Mouse (Mus musculus): ENCODE data around the gene Radil.

The Radil gene

DNA sequence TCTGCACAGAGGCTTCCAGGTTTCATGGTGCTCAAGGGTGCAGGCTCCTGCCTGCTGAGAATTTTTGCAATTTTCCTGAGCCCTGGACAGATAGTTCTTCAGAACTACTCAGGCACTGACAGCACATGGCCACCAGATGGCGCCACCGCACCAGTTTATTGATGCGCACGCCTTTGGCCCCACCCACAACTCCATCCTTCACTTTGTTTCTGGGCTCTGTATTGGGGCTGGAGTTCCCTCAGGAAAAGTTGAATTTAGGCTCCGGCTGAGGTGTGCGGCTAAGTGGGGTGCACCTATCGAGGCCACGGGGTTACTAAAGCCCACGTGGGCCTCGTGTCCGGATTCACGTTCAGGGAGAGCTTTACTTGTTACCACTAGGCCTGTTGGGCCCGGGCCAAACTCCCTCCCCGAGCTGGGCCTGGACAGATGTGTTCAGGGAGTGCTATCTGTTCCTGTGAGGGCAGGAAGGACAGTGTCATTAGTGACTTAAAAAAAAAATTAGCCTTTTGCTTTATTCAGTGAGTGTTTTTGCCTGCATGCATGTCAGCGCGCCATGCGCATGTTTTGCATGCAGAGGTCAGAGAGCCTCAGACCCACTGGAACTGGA lies 72.0 kb downstream of the Radil start:
- peak; percentile 34 to 68 for DNase-seq

DNA sequence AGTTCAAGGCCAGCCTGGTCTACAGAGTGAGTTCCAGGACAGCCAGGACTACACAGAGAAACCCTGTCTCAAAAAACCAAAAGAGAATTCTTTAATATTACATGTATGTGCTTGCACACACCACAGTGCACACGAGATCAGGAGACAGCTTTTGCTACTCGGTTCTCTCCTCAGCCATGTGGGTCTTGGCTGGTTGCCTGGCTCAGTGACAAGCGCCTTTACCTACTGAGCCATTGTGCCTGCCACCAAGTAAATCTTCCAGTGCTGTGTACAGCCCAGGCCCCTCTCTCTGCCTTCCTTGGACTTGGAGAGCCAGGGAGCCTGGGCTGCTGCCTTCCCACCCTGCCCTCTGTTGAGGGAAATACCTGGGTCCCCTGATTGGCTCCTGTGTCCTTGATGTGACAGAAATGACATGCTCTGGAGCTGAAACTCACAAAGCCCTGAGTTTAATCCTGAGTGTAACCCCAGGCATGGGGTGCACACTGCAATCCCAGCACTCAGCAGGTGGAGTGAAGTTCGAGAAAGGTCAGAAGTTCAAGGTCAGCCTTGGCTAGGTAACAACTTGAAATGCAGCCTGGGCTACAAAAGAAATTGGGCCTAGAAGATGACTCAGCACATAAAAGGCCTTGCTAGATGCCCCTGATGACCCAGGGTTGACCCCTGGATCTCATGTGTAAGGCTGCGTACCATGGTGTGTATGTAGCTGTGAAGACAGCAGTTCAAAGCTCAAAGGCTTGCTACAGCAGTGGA lies 72.9 kb downstream of the Radil start:
- no peak for DNase-seq

DNA sequence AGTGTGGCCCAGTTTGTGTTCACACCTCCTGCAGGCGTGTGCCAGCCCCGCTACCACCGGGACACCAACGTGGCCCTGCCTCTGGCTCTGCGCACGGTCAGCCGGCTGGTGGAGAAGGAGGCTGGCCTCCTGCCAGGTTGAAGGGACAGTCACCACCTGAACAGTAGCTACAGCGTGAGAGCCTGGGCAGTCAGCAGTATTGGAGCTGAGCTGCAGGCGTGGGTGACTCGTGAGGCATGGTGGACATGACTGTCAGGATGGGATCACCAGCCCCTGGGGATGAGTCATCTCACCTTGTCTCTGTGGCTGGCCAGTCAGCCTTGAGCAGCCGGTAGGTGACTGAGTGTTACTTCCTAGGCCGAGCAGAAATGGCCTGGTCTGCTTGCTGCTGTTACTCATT lies 73.6 kb downstream of the Radil start:
- DNase-seq, result no peak

DNA sequence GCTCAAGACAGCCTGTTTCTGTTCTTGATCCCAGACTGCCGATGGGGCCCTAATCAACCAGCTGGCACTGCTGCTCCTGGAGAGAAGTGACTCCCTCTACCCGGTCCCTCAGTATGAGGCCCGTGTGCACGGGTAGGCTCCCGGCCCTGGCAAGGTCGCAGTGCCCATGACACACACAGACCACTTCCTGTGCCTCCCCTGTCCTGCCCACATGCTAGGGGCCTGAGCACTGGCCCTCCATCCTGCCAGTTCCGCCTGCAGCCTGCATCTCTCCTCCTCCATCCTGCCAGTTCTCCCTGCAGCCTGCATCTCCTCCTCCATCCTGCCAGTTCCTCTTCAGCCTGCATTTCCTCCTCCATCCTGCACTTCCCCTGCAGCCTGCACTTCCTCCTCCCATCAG lies 75.2 kb downstream of the Radil start:
- DNase-seq, result no peak

DNA sequence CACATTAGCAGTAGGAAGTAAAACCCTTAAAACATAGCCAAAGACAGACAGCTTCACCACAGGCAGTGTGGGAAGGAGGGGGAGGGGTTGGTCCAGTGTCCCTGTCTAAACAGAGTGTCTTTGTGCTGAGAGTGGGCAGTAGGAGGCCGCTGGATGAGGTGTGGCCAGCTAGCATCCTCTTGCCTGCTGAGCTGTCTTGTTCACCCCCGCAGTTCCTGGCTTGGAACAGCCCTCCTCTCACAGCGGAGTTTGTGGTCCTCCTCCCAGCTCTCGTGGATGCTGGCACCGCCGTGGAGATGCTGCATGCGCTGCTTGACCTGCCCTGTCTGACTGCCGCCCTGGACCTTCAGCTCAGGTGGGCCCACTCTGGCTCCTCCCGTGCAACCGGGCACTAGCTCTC lies 77.2 kb downstream of the Radil start:
- DNase-seq, result no peak

DNA sequence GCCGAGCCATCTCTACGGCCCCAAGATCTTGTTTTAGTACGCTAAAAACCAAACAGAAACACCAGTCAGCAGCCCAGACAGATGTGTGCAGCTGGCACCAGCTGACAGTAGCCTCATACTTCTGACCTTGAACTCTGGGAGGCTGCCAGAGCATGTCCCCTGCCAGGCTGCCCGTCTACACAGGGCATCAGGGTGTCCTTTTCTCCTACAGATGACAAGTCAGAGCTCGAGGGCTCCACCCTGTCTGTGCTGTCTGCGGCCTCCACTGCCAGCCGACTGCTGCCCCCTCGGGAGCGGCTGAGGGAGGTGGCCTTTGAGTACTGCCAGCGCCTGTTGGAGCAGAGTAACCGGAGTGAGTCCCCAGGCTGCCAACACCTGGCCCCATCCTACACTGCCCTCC lies 81.1 kb downstream of the Radil start:
- no peak for DNase-seq

DNA sequence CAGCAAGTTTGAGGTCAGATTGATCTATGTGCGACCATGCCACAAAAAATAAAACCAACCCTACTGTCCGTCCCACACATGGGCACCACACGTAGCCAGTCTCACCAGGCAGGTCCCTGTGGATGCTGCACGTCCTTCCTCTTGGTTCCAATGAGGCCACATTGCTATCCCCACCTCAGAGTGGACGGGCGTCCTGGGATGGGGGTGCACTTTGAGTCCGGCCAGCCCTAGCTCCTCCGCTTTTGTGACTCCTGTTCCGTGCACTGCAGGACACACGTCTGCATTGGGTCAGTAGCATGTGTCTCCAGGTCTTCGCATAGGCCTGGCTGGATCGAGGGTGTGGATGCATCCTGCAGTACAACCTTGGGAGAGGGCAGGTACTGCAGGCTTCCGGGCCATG lies 82.5 kb downstream of the Radil start:
- no peak for DNase-seq

DNA sequence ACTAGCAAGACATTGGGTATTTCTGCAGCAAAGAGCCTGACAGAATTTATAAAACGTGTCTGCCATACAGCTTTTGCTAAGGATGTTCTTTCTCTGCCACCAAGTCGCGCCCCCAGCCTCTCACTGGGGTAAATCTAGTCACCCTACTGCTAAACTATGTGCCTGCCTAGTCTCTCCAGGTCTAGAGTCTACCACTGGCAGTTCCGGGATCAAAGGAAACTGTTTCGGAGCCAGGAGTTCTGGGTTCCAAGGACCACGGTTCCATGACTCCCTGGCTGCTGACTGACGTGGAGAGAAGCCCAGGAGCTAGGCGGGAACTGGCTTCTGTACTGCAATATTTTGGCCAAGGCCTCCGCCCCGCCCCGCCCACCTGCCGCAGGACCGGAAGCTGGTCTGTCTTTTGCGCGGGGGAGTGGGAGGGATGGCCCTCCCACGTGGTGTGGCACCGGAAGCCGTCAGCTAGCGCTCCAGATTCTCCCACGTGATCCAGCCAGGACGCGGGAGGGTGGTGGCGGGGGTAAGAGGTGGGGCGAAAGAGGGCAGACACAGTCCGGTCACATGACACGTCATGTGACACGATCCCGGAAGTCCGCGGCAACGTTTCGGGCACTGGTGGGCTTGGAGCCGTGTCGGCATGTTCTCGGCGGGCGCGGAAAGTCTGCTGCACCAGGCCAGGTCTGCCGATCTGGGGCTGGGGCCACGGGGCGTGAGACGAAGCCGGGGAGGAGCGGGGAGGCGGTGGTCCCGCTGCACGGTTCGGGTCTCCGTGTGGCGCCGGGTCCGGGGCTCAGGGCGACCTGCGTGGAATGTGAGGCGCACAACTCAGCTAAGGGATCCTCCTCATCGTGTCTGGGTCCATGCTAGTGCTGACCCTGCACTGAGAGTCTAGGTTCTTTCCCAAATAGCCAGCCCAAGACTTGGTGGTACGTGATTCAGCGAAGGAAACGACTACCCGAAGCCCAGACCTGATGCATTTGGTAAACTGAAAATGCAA lies 87.1 kb downstream of the Radil start, which contains the start of gene Ap5z1:
Gene Ap5z1, plus strand, starts transcription at position 484 of the 994 bp plus-strand sequence.
- peak; percentile 84 to 92 for DNase-seq

DNA sequence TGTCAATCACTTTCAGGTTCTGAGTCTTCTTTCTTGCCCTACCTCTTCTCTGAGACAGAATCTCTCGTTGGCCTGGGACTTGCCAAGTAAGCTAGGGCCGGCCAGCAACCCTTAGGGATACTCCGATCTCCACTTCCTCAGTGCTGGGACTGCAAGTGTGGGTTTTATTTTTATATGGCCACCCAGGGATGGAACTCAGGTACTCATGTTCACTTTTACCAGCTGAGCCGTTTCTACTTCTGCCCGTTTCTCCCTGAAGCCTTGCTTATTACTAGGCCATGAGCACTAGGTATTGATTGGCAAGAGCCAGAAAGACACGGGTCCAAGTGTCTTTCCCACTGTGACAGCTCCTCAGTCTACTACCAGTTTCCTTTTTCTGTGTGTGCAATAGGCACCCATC lies 87.9 kb downstream of the Radil start:
- no peak for DNase-seq

DNA sequence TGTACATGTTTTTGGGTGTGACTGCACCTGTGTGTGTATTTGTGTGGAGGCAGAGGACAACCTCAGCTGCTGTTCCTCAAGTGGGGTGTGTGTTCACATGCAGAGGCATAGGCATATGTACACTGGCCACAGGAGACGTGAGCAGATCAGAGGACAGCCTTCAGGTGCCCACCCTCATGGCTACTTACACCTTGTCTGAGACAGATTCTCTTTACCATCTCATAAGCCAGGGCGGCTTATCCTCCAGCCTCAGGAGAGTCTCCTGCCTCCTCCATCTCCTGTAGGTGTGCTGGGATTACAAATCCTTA lies 88.3 kb downstream of the Radil start:
- no peak for DNase-seq

DNA sequence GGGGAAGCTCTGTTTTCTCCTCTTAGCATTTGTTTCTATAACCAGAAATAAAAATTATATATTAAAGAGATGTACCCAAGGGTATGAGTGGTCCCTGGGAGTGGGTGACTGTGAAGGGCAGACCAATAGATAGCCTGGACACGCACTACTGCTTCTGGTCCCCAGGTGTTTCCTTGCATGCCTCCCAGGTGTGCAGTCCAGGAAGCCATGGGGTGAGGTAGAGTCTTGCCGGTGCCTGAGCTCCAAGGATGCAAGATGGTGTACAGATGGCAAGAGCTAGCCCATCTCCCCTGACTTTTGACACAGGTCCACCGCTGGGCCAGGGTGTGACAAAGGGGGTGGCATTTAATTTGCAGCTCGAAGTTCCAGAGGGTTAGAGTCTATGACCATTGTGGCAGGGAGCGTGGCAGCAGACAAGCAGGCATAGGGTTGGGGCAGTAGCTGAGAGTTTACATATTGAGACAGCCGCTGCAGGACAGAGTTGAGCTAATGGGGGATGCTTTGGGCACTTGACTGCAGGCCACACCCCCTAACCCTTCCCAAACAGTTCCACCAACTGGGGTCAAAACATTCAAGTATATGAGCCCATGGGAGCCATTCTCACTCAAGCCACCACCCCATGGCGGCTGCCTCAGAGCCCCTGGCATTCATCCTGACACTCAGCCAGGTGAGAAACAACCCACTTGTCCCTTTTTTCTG lies 88.8 kb downstream of the Radil start:
- no peak for DNase-seq

DNA sequence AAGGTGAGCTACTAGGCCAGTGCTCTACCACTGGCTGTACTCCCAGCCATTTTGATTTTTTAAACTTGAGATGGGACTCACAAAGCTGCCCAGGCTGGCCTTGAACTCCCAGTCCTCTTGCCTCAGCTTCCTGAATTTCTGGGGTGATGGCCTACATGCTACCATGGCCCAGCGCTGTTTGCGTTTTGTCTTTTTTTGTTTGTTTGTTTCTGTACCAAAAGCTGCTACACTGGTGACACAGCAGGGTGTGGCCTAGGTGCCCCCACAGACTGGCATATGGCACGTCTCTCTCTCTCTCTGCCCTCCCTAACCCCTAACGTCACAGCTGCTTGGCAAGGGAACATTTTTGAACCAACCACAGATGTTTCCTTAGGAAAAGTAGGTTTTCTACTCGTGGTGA lies 91.1 kb downstream of the Radil start:
- DNase-seq, result no peak

DNA sequence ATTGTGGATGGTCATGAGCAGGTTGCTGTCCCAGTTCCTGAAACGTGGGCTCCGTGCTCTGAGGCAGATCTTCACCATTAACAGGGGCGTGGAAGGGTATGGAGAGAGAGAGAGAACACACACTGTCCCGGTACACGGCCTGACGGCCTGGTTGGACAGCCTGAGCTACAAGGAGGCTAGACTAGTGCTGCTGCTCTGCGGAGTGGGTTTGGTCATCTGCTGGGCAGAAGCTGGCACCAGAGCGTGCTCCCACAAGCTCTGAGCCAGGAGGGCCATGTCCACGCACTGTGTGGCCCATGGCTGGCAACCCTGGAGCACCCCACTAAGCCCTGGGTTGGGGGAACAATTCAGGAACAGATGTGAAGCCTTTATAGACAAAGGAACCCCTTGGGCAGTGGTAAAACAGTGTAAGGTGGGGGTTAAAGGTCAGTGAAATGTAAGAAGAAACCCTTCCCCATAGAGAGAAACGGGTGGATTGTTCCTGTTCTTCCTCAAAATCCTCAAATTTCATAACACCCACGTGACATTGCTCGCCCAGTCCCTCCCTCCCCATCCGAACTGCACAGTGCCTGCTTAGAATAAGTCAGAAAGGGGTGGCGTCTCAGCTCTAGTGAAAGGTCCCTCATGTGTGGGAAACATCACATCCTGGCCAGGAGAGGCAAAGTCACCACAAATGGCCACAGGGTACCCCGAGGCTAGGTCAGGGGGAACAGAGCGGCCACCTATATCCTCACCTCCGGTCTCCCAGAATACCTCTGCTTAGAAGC lies 91.9 kb downstream of the Radil start:
- DNase-seq, result no peak

DNA sequence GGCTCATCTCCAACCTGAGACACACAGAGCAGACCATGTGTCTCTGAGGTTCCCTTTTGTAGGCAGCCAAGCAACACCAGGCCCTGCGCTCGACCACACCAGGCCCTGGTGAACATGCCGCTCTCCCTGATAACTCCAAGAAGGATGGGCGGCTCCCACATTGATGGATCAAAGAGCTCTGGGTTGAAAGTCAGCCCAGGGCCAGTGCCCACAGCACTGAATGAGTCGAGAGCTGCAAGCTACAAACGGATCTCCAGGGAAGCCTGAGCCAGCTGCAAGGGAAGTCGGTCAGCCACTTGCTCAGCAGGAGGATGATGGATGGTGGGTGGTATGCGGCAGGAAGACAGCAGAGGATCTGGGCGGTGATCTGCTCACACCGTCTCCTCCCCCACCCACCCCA lies 93.6 kb downstream of the Radil start:
- DNase-seq, result no peak

DNA sequence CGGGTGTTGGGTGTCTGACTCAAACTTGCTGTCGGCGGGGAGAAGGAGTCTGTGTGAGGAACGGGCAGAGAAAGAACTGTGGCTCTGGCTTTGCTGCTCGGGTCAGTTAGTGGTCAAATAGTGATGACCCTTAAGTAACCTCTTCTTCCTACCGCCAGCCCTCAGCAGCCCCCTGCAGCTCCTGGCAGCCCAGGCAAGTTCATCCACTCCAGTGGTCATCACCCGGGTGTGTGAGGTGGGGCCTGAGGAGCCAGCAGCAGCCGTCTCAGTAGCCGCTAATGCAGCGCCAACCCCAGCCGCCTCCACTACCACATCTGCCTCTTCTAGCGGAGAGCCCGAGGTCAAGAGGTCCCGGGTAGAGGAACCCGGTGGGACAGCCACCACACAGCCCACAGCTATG lies 94.6 kb downstream of the Radil start:
- DNase-seq, result no peak

DNA sequence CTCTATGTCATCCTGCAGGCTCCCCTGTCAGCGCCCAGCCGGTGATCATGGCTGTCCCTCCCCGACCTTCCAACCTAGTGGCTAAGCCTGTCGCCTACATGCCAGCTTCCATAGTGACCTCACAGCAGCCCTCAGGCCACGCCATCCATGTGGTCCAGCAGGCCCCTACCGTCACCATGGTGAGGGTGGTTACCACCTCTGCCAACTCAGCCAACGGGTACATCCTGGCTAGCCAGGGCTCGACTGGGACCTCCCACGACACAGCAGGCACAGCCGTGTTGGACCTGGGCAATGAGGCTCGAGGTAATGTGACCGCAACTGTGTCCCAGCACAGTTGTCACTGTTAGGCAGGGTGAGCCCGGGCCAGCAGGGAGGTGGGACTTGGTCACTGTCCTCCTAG lies 97.2 kb downstream of the Radil start:
- DNase-seq, result no peak

DNA sequence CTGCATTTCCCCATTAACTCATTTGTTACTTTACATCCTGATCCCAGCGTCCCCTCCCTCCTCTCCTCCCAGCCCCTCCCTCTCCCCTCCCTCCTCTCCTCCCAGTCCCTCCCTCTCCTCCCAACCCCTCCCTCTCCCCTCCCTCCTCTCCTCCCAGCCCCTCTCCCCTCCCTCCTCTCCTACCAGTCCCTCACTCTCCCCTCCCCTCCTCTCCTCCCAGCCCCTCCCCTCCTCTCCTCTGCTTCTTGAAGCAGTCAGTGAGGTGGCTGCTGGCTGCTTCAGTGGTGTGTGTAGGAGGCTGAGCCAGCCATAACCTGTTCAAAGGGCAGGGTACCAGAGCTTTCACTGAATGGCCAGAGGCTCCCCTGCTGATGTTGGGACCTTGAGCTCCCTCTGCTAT lies 99.1 kb downstream of the Radil start:
- DNase-seq, result no peak

DNA sequence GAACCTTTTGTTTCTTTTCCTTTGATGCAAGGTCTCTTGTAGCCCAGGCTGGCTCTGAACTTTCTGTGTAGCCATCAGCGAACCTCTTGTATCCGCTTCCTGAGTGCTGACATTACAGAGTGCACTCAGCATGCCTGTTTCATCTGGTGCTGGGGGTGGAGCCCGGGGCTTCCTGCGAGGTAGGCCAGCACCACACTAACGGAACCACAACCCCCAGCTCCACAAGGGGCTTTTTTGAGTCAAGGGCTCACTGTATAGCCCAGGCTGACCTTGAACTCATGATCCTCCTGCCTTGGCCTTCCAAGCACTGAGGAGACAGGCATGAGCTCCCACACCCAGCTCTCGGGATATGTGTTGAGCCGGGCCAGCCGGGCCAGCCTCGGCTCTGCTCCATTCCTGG lies 100.1 kb downstream of the Radil start:
- DNase-seq, result no peak

DNA sequence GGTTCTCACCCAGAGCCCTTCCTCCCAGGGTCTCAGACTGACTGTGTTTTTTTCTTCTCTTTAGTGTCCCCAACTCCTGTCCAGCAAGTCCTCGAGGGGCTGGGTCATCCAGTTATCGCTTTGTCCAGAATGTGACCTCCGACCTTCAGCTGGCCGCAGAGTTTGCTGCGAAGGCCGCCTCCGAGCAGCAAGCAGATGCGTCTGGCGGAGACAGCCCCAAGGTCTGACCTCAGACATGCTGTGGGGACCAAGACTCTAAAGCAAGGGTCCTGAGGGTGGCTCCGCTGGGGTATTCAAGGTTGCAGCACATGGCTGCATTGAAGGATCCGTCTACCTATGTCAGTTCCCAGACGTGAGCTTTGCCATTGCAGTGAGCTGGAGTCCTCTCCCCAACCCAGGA lies 102.3 kb downstream of the Radil start:
- DNase-seq, result no peak

DNA sequence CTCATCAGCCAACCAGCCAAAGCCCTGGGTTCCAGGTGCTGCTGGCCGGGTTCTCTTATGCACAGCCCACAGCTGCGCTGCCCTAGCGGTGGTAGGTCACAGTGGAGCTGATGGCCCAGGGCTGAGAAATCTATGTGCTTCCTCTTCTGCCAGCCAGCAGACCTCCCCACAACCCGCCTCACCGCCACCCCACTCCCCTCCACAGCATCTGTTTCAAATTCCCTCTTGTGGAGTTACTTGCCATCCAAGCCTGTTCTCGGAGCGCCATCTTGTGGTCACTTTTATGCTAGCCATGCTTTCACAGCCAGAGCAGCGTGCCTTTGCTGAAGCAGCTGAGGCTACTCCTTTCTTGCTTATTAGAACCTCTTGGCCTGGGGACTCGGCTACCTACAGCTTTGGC lies 102.8 kb downstream of the Radil start:
- peak; percentile 83 to 92 for DNase-seq

DNA sequence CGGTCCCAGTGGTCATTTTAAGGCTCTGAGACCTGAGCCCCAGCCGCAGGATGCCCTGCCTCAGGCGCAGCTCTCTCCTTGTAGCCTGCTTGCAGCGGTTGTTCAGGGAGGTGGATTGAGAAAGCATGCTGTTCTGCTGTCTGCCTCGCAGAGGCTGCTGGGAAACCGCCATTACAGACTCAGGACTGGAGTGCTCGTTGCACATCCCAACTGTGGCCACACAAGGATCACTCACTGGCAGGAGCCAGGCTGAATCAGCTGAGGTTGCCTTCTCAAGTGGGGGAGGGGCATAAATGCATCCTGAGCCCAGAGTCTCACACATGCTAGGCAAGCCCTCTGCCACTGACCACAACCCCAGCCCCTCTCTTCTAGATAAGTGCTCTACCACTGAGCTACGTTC lies 105.2 kb downstream of the Radil start:
- no peak for DNase-seq

DNA sequence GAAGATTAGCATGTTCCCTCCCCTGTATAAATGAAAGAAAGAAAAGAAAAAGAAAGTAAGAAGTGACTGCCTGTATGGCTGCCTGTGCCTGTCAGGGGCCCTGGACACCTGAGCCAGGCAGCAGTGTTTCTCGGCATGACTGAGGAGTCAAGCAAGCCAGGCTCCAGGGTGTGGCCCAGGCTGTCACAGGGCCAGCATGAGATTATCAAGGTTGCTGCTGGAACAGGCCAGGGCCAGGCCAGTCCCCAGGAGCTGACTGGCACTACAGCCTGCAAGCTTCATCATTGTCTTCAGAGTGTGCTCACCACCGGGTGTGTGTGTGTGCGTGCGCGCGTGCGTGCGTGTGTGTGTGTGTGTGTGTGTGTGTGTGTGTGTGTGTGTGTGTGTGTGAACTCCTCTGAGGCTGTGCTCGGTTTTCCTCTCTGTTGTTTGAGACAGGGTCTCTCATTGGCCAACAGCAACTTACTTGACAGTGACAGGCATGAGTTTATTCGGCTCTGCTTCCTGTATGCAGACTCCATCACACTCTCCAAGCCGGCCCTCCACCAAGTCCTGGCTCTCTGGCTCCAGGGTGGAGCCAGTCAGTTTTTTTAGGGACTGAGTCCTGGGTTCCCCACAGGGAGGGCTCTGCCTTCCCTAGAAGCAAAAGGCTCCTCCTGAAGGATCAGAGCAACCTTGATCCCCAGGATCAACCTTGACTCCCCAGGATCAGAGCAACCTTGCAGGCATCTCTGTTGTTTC lies 105.9 kb downstream of the Radil start:
- no peak for DNase-seq

Data from spleen, adult 18-20 months (tissue).